Mouse (Mus musculus) cerebellum, adult 2 months (tissue): ENCODE results near the gene Gimap5. TPM values are rescaled to one million over a fixed set of nuclear protein-coding genes. Genes with fewer than 3 reads are reported as not detected.

ENCODE experiments used
- DNase-seq, 2 experiments: peaks; one replicate each; pipeline ENCODE4 v3.0.0; 2021
- H3K27ac ChIP-seq: fragments of 200-500 bp; 2 replicates; pipeline ENCODE4 v1.5.1; 2012; ENCODE audit warnings: low read length, control low read depth, inconsistent platforms; ENCODE audit not compliant: insufficient read depth
- H3K27me3 ChIP-seq: fragments of 200-500 bp; 2 replicates; pipeline ENCODE4 v1.6.1; 2012; ENCODE audit warnings: inconsistent platforms, mild to moderate bottlenecking, low read length, moderate library complexity; ENCODE audit not compliant: control insufficient read depth, insufficient read depth
- H3K4me1 ChIP-seq: fragments of 200-500 bp; 2 replicates; pipeline ENCODE4 v1.6.1; 2011; ENCODE audit warnings: low read length; ENCODE audit not compliant: control insufficient read depth, insufficient read depth
- H3K4me3 ChIP-seq: fragments of 200-500 bp; replicated peaks from 2 replicates; pipeline ENCODE3; 2011; ENCODE audit warnings: mild to moderate bottlenecking, low read depth, low read length, control low read depth; ENCODE audit not compliant: insufficient read depth
- CTCF ChIP-seq: fragments of 200-500 bp; IDR thresholded peaks from 2 replicates; pipeline ENCODE4 v1.5.1; 2011; ENCODE audit warnings: low read depth, mild to moderate bottlenecking, control low read depth, low read length, moderate library complexity, borderline replicate concordance; ENCODE audit not compliant: insufficient read depth
- POLR2A ChIP-seq: fragments of 200-500 bp; IDR thresholded peaks from 2 replicates; pipeline ENCODE4 v1.6.1; 2011; ENCODE audit warnings: low read length, control low read depth, borderline replicate concordance; ENCODE audit not compliant: insufficient read depth
- WGBS: fragments of 180-500 bp; shearing (Covaris S2); methylation state at CpG from one replicate; pipeline ENCODE4 v1.1.7; 2018; 5-methylcytosine and 5-hydroxymethylcytosine counted together
- polyA plus RNA-seq: library from polyadenylated mRNA; depleted of rRNA; stranded (reverse); fragments of >200 nt; gene quantifications from 2 replicates; pipeline ENCODE4 v1.2.3, GENCODE M21; 2012; rRNA removed

Gene Gimap5
- 0.57 and 0.82 TPM in 2 replicates for polyA plus RNA-seq

DNA sequence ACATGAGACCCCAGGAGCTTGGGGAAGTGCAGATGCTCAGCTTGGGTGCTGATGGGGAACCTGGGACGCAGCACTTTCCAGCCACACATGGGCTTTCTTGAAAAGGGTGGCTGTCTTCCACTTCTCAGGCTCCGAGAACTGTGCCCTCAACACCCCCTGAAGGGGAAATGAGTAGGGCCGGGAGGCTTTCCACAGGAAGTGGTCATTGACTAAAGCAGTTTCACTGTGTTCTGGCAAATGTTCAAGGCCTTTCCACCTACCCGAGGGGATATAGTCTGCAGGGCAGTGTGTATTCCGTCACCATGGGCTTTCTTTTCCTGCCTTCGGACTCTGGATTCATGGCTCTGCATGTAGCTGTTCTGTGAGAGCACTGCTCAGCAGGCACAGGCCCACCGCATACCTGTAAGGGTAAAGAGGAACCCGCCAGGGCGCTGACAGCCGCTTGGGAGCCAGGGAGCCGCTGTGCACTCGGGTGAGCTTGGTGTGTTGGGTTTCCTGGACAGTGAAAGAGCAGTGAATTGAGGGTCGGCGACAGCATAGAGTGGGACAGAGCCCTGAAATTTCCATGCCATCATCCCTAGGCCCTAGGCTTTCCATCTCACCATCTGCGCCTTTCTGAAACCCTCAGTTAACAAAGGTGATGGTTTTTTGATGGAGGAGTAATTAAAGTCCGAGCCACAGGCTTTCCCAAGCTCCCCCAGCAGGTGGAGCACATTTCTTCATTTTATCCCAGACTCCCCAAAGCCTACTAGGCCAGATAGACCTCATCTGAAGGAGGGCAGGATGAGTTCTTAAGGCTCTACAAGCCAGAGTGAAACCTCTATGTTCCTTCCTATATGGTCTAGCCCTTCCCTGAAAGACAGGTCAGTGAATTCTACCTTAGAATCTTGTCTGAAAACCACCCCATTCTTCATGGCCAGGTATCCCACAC lies at the start of gene Gimap5:
Gene Gimap5, plus strand, starts transcription at position 239 of the 931 bp plus-strand sequence.
- Histone ChIP-seq H3K4me1 (peaks cover 4% of the 10 kb centered on the region; the same call in 1 of the 2 replicates), H3K27me3 (no peaks in the 10 kb centered on the region), H3K4me3 (no peak within 1 kb of the TSS), H3K27ac (no peak within 1 kb of the TSS)
- WGBS = 42% methylated on average over 16 of the region's 16 CpGs
- DNase-seq = no peak
- TF ChIP-seq CTCF (peak; percentile 47; the same call in 1 of the 2 replicates), POLR2A (no peak)

GRCm38 (mm10) chr6:48696830-48697554 lies 49.0 kb upstream of the Gimap5 start:
- DNase-seq = no peak
- H3K27me3 ChIP-seq = no peaks in the 10 kb centered on the region; the same call in 1 of the 2 replicates
- 85% methylated on average over 4 of the region's 4 CpGs for WGBS
- no peak overlapping the region for H3K27ac ChIP-seq
- H3K4me3 ChIP-seq = no peak overlapping the region
- H3K4me1 ChIP-seq = no peaks in the 10 kb centered on the region
- TF ChIP-seq CTCF (no peak), POLR2A (no peak)

DNA sequence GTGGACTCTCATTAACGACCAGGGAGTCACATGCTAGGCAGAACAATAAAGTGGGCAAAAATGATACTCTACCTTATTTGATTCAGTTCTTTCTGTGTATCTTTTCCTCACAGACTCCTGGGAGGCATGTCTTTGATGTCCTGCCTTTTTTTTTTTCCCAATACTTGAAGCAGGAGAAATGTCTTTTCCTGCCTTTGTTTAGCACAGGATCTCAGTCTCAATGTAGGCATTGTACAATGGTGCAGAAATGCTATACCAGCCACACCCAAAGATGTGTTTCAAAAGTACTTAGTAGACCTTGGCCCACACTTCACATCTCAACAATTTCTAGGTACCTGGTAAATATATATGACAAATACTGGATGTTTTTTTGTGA lies 48.5 kb upstream of the Gimap5 start:
- Histone ChIP-seq H3K4me3 (no peak overlapping the region), H3K27me3 (no peaks in the 10 kb centered on the region; the same call in 1 of the 2 replicates), H3K27ac (no peak overlapping the region), H3K4me1 (no peaks in the 10 kb centered on the region)
- TF ChIP-seq POLR2A (no peak), CTCF (no peak)
- 58% methylated on average over 1 of the region's 1 CpGs for WGBS
- no peak for DNase-seq

GRCm38 (mm10) chr6:48698066-48698856 lies 47.7 kb upstream of the Gimap5 start:
- Histone ChIP-seq H3K4me1 (no peaks in the 10 kb centered on the region), H3K27ac (no peak overlapping the region), H3K27me3 (no peaks in the 10 kb centered on the region; the same call in 1 of the 2 replicates), H3K4me3 (no peak overlapping the region)
- DNase-seq = no peak
- WGBS = 78% methylated on average over 7 of the region's 7 CpGs
- TF ChIP-seq POLR2A (no peak), CTCF (no peak)

GRCm38 (mm10) chr6:48698888-48699287 lies 47.1 kb upstream of the Gimap5 start:
- no peak for TF ChIP-seq CTCF
- TF ChIP-seq POLR2A = no peak
- Histone ChIP-seq H3K27me3 (no peaks in the 10 kb centered on the region; the same call in 1 of the 2 replicates), H3K27ac (no peak overlapping the region), H3K4me1 (no peaks in the 10 kb centered on the region), H3K4me3 (no peak overlapping the region)
- DNase-seq = no peak
- 83% methylated on average over 3 of the region's 3 CpGs for WGBS

DNA sequence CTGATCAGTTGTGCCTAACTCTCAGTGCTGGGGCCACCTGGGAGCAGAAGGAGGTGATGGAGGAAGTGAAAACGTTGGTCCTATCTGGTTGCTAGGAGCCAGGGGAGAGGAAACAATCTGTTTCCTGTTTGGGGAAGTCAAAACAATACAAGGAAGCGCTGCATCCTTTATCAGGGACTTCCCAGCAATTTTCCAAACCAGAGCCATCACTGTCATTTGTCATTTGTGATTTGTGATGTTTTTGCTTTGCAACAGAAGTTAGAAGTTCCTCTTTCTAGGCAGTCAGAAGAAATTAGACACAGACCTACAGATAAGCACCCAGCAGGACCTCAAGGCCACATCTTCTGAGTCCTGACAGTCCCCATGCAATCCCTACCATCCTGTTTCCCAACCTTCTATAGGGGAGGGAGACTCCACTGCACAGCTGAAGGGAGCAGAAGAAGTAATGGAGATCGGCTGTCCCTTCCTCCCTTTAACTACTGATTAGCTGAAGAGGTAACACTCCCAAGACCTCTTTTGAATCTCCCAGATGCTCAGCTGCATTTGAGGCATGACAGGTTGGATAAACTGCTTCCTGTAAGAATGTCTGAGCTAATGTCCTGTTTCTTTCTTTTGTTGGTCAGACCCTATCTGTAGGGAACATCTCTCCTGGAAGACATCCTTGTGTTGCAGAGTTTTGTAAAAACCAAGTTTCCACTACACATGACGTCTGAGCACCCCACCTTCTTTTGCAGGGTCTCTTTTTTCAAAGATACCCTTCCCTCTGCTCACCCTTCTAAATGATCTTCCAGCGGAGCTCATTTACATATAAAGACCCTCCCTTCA lies 45.5 kb upstream of the Gimap5 start:
- no peak for DNase-seq
- 58% methylated on average over 5 of the region's 5 CpGs for WGBS
- Histone ChIP-seq H3K27me3 (no peaks in the 10 kb centered on the region; the same call in 1 of the 2 replicates), H3K4me1 (no peaks in the 10 kb centered on the region), H3K27ac (no peak overlapping the region), H3K4me3 (no peak overlapping the region)
- TF ChIP-seq CTCF = no peak
- TF ChIP-seq POLR2A = no peak
